Mouse (Mus musculus) gastrocnemius, postnatal 25 days (tissue): Measurements from ENCODE around the gene Gnb2. TPM values are rescaled to one million over a fixed set of nuclear protein-coding genes. Genes with fewer than 3 reads are reported as not detected.

Experiments used
- DNase-seq: peaks from one replicate; pipeline ENCODE4 v3.0.0; 2022
- total RNA-seq, 2 experiments: library from RNA; stranded (reverse); gene quantifications; 1 replicate in 1 of 2; 2 replicates in 1 of 2; pipeline ENCODE4 v1.2.3; 2021

The Gnb2 gene
- total RNA-seq, 2 experiments from 2014 or later, result 129 to 130 TPM

DNA sequence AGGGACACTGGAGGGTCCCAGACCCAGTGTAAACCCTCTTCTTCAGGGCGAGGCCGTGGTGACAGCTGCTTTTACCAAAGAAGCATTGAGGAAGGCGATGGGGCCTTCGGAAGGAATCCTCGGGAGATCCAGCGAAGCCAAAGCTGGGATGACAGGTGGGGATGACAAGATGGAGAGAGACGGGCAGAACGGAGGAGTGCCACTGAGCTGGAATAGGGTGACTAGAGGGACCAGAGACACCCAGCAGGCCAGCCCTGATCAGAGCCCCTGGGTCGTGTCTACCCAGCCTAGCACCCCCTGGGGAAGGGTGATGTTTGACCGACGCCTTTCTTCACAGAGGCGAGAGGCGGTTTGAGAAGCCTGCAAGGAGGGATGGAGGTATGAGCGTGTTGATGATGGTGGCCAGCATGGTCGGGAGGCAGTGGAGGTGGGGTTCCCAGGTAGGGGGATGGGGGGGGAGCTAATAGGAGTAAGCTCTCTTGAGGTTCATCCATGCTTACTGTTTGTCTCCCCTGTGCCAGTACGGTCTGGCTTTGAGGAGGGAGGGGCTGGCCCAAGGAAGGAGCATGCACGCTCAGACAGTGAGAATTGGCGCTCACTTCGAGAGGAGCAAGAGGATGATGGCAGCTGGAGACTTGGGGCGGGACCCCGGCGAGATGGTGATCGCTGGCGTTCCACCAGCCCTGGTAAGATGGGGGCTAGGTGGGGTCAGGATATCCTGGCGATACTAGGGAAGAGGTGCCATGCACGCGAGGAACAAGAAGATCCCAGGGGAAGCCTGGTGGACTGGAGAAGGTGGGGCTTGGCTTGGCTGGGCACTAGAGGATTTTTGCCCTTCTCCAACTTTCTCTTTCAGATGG, 13.4 kb downstream of the Gnb2 start:
- no peak for DNase-seq

DNA sequence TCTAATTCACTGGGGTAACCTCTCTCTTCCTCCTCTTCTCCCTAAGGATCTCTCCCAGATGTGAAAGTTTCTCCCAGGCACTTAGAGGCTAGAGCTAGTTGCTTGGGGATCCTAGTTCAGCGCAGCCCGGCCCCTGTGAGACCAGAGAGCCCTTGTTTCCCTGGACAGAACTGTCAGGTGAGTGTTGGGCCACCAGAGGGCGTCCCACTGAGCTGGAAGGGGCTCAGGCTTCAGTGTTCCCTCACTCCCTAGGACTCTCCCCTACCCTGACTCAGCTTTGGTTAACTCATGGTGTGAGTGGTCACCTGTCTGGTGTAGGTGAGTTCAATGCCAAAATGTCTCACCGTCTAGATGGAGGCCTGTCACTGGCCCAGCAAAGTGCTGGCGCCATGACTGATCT, 14.9 kb downstream of the Gnb2 start, which contains the start of gene Gigyf1:
Gene Gigyf1, plus strand, starts transcription at position 113 of the 400 bp plus-strand sequence.
- no peak for DNase-seq

DNA sequence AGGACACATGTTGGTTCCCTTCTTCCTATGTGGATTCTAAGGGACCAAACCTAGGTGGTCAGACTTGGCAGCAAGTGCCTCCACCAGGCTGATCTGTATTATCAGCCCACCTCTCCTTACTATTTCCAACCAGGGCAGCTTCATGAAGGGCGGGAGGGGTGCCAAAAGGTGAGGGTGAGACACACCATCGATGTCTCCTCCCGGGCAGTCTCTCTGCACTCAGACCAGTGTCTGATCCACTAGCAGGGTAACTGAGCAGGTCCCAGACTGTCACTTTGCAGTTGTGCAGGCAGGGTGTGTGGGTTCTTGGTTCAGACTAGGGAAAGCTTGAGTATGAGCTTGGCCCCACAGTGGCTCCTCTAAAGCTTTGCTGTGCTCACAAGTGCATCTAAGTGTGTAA, 18.5 kb downstream of the Gnb2 start:
- DNase-seq, result no peak

DNA sequence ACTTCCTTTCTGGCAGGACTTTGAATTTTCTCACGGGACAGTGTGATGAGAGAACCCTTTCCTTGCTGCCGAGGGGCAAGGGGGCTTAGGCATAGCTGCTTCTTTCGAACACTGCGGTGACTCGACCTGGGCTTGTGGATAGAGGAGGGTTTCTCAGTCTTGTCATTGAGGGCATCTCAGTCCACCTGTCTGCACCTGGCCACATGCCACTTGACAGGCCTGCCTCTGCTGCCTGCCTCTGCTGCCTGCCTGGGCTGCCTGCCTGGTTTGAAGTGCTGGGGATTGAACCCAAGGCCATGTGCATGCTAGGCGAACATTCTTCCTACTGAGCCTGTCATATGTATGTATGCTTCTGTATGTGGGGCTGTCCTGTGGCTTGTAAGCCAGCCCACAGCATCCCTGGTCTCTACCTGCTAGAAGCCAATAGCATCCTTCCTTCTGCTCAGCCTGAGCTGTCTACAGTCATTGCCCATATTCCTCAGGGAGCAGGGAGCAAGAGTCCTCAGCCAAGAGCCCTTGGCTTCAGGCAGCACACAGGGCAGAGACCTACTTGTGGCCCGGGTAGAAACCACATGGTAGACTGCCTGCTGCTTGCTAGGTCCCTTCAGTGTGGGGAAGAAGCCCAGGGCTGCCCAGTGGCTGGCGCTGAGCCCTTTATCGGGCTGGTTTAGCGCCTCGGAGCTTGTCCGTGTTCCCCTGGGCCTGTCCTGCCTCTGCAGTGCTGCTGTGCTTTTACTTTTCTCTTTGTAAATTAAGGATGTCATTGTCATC, 19.2 kb downstream of the Gnb2 start:
- DNase-seq, result no peak

DNA sequence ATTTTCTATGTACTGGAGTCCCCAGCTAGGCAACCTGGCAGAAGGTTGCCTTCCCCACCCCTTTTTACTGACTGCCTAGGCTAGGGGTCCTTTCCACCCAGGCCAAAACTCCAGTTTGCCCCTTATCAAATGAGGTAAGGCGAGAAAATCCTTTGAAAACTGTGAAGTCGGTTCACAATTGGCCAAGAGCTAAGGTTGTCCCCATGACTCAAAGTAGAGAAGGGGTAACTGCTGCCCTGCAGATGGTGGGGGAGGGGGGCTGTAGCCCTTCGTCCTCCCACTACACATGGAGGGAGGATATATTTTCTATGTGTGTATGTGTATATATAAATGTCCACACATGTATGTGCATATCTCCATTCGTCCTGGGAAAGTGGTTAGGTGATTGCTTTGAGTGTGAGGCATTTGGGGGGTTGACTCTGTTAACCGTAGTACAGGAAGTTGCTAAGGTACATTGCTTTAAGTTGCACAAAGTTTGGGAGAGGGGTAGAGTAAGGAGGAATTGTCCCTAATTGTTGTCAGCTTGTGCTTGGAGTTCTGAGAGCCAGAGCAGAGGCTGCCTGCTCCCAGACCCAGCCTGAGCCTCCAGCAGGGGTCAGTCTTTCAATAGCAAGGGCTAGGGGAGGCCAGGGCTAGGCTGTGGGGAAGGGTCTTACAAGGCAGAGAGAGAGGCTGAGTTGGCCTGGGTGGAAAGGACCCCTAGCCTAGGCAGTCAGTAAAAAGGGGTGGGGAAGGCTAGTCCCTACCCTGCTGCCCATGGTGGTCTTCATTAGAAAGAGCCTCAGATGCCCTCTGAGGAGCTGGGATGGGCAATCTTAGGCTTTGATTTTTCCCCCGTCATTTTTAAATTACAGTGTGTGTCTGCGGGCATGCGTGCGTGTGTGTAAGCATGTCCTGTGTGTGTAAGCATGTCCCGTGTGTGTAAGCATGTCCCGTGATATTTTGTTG, 20.2 kb downstream of the Gnb2 start:
- DNase-seq, result no peak

DNA sequence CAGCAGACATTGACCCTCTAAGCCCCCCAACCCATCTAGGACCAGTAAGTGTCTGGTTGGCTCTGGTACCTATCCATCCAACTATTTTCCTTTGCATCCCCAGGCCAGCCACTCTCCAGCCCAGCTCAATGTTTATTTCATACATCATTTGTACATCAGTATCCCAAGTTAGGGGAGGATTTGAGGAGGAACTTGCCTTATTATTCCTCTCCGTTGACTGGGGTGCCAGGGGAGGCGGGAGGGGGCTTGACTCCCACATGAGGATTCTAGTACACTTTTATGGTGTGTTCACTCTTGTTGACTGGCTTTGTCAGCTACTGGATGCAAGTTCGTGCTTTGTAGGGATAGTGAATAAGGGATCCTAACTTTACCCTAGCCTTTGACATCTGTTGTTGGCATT, 21.6 kb downstream of the Gnb2 start:
- no peak for DNase-seq

DNA sequence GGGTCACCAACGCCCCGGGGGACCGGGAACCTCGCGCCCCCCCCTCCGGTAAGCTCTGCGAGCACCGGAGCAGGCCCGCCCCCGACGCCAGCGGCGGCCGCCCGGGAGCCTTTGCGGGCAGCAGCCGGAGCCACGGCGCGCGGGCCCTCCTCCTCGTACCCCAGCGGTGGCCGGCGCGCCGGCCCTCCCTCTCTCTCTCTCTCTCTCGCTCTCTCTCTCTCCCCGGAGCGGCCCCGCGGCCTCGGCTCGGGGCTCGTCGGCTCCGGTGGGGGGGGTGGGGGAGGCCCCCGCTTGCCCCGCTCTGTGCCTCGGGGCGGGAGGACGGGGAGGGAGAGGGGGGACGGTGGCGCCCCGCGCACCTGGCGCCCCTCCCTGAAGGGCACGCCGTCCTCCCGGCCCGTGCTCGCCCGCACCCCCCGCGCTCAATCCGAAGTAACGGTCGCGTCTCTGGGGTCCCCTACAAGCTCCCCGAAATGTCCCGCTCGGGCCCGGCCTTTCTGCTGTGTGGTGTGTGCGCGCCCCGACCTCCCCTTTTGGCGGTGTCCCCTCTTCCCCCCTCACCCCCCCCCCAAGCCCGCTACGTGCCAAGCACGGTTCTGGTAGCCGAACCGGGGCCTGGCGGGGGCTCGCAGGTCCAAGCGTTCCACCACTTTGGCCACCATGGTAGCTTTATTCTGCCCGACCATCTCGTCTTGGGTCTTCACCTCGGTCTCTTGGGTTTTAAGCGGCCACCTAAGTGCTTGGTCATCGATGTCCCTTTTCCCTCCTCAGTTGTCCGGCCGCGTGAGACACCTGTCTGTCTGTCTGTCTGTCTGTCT, 22.5 kb downstream of the Gnb2 start:
- DNase-seq, result no peak

DNA sequence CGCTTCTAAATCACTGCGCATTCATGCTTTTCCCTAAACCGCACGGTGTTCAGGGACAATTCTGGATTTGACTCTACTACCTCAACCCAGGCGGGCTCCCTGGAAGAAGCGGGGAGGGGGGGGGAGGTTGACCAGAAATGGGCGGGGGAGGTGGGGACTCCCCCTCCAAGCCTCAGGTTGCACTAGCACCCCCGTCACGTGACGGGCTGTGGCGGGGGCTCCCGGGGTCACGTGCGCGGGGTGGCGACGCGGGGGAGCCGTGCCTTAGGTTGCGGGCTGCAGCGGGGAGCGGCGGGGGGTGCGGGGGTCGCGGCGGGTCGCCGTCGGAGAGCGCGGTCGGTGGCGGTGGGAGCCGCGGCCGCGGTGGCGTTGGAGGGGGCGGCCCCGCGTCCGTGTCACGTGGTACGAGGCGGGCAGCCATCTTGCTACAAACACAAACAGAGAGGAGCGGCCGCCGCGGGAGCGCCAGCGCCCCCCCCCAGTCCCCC, 23.3 kb downstream of the Gnb2 start:
- peak; percentile 79 for DNase-seq

DNA sequence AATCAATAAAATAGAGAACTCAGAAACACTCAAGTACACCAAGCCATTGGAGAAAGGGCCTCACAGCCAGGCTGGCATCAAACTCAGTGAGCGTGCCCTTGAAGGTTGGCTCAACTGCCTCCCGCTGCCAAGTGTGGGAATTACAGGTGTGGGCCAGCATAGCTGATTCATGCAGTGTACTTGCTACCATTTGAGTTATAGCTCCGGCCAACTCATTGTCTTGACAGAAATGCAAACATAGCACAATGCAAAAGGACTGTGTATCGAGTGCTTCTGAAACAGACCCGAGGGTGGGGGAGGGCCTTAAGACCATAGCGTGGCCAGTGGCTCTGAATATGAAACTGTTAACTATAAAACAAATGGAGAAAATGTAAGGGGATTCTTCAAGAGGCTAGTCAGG, 29.3 kb downstream of the Gnb2 start:
- no peak for DNase-seq

DNA sequence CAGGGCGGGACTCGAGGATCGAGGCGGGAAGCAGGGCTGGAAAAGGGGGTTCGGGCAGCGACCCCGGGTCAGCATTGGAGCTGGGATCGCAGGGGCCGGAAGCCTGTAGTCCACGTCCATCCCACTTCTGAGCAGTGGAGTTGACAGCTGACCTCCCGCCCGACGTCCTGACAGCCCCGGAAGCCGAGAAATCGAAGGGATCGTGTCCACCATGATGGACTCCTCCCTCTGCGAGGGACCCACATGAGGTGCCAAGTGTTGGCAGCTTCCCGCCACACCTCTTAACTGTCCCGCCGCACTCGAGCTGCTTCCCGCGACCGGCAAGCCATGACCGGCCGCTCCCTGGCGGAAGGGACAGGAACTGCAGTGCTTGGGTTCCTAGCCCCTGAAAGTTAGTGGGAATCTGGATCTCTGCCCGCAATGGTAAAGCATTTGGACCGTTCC, 30.6 kb downstream of the Gnb2 start:
- no peak for DNase-seq

DNA sequence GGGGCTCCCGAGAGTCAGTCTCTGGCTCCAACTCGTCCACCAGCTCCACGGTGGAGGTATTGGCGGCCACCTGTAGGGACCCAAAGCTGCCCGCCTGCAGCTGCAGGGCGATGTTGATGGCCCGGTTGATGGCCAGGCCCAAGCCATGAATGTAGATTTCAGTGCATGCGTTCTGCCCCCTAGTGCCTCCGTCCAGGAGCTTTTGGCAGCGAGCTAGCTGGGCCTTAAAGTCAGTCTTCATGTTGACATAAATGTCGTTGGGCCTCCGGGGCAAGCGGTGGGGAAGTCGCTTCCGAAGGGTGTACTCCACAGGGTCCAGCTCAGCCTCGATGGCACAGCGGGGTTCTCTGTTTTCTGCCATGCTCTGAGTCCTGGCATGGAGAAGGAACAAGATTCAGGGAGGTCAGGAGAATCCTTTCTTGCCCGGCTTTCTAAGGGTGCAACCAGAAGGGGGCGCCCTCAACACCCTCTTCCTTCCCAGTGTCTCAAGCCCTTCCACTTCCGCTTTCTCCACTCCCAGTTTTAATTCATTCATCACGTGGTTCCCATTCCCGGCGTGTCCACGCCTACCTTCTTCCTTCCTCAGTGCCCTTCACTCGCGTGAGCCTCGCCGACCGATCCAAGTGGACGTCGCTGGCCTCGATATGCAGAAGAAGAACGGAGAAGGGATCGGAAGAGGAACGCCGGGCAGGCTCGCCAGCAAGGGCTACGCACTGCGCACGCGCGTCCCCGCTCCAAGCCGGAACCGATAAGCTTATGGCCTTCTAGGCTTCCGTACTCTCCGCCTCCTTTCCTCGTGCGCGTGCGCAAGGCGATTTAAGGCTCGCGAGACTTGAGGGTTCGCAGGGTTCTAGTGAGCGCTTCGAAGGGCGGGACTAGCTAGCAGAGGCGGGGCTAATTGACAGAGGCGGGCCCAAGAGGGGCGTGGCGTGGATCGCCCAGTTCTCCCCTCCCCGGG, 31.3 kb downstream of the Gnb2 start, which contains the start of gene Pop7:
Gene Pop7, minus strand, starts transcription at position 810 of the 958 bp plus-strand sequence.
- DNase-seq, result peak; percentile 99

DNA sequence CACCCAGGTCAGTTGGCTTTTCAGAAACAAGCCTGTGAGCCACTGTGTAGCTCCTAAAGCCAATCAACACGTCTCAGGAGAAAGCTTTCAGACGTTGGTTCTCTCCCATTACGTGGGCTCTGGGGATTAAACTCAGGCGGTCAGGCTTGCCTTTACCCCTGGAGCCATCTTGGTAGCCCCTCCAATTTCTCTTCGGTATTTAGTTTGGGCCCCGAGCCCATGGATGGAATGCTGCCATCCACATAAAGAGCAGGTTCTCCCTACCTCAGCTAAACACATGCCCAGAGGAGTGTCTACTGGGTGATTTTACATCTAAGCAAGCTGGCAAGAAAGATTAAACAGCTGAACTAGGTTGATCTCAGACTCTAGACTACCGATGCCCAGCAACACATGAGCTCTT, 33.1 kb downstream of the Gnb2 start:
- DNase-seq, result no peak

DNA sequence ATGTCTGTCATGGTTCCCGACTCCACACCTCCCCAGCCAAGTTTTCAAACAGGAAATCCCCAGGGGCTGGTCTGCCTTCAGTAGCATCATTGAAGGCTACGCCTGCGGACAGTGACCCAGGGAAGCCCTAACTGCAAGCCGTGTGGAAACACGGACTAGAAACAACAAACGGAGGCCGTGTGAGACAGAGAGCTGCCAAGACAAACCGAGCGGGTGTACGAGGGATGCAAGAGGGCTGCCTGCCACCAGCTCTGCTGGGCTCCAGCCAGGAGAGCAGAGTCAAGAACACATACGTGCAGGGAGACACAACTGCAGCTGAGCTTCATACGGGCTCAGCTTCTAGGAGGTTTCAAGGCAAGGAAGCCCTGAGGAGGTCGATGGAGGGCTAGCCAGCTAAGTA, 39.5 kb downstream of the Gnb2 start:
- peak; percentile 21 for DNase-seq

DNA sequence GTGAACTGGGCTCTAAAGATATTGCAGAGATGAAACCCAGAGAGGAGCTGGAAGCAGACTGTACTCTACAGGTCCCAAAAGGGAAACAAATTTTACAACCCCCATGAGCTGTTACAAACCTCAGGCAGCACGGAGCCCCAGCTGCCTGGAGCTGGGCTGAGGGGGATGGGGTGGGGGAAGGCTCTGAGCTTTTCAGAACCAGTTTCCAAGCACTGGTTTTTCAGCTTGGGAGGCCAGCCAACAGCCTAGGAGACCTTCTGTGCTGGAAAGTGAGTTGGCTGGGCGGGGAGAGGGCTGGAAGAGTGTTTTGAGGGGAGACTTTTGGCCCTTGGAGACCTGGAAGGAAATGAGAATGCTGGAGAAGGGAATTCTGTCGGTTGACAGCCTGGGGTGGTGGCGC, 41.8 kb downstream of the Gnb2 start:
- peak; percentile 75 for DNase-seq

DNA sequence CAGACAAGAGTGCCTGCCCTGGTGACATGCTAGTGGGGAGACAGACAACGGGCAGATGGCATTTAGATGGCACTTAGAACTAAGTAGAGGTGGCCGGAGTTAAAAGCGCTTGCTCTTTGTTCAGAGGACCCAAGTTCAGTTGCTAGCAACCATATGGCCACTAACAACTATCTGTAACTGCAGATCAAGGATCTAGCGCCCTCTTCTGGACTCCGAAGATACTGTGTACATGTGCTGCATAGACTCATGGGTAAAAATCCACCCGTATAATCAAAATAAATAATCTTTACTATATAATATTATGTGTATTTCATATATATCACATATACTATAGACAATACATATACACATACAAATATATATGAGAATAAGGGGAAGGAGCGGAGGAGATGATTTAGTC, 45.7 kb downstream of the Gnb2 start:
- no peak for DNase-seq

DNA sequence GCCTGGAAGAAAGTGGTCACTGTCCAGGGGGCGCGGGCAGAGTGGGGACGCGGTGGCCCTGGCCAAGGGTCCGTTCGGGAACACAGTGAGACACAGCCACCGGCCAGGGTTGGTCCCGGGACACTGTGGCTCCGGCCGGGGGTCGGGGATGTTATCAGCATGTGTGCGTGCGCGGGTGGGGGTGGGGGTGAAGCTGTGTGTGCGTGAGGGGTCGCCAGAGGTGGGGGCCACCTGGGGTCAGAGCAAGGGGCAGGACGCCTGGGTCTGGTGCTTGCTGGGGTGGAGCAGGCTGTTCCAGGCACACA, 47.5 kb downstream of the Gnb2 start:
- no peak for DNase-seq

DNA sequence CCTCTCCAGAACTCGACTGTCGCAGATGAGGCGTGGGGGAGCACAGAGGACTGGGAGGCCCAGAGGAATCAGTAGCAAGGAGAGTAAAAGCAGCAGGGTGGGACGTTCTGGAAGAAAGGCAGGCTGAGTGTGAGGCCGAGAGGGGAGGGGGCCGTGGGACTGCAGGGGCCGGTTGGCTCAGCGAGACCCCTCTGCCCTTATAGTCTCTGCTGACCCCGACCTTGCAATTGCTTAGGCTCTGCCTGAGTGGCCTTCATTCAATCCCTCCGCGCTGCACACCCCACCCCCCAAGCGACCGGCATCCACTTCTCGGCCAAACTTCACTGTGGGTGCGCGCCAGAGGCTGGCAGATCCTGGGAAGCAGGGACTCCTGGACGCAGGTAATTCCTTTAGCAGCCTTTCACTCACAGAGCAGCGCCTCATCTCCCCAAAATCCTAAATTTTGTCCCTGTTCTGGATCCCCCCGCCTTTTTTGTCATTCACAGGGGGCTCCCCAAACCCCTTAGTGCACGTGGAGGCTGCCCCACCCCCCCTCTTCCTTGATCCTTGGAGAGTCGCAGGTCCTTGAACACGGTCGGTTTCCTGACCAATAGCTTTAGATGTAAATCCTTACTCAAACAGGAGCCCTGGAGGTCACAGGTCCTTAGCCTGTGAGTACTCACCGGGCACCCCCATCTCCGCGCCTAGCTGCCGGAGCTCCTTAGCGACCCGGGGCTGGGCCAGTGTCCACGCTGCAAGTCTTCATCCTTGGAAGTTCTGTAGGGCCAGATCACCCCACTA, 48.0 kb downstream of the Gnb2 start:
- no peak for DNase-seq

DNA sequence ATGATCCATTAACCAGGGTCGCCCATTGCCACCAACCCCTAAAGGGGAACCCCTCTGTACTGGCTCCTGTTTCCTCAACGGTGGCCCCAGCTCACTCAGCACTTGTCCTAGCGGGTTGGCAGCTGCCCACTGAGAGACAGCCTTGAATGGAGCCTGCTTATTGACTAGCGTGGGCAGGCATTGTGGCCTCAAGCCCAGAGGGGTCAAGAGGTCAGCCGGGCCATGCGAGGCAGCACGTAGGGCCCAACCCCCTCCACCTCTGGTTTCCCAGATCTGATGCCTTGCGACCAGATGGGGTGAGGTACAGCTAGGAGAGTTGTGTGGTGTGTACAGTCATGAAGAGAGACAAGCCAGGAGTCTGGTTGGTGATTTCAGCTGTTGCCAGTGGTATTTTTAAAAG, 51.4 kb downstream of the Gnb2 start:
- DNase-seq, result peak; percentile 12

DNA sequence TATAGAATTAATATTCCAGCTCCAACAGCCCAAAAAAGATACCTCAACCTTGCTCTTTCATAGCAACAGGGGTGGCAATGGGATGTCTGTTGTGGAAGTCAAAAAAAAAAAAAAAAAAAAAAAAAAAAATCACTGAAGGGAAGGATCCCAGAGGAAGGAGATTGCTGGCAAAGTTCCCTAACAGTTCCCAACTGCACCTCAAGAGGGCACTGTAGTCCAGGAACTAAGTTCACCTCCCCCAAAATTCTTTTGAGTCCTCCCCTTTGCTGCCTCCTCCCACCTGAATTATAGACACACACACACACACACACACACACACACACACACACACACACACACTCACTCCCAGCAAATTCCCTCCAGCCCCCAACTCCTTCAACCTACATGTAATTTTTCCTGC, 52.2 kb downstream of the Gnb2 start:
- peak; percentile 40 for DNase-seq
